Mouse (Mus musculus): ENCODE results near the gene Rars2. TPM values are rescaled to one million over a fixed set of nuclear protein-coding genes. Genes with fewer than 3 reads are reported as not detected.

Gene Rars2
- polyA plus RNA-seq, 1 experiment from 2014 or later, result 41.4 TPM

DNA sequence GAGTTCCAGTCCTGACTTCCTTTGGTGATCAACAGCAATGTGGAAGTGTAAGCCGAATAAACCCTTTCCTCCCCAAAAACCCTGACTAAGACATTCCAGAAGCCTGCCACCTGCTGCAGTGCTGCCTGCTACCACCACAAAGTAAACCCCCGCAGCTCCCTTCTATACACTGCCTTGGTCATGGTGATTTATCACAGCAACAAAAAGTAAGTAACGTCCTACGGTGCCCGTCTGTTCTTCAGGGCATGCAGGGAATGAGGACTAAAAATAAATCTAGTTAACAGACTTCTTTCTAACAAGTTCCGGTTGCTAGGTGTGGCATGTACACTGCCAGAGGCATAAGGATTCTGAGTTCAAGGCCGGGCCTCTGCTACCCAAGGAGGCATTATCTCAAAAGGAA lies 32.8 kb upstream of the Rars2 start:
- Histone ChIP-seq H3K4me1 (replicated peaks; ENCODE audit: control insufficient read depth, insufficient read depth) (no peaks in the 10 kb centered on the region), H3K36me3 (ENCODE audit: control insufficient read depth, insufficient read depth, low read length) (peaks cover 20% of the 10 kb centered on the region), H3K9me3 (ENCODE audit: control insufficient read depth, low read length) (no peaks in the 10 kb centered on the region), H3K9ac (ENCODE audit: low read length) (no peak overlapping the region), H3K4me3 (ENCODE audit: low read depth, low read length) (no peak overlapping the region), H3K27me3 (ENCODE audit: control insufficient read depth, insufficient read depth, low read length) (no peaks in the 10 kb centered on the region), H3K27ac (replicated peaks) (no peak overlapping the region), H3K4me2 (replicated peaks; ENCODE audit: low read depth) (no peak overlapping the region)
- DNase-seq (ENCODE audit: low spot score) (no peak), ATAC-seq (ENCODE audit: low FRiP score, low TSS enrichment) (peak; percentile 53; the same call in 1 of the 2 replicates)
- 49% methylated on average over 7 of the region's 7 CpGs for WGBS
- TF ChIP-seq CTCF (IDR thresholded peaks at IDR 0.05; ENCODE audit: low read depth) (no peak), EP300 (optimal IDR thresholded peaks at IDR 0.05) (no peak)

DNA sequence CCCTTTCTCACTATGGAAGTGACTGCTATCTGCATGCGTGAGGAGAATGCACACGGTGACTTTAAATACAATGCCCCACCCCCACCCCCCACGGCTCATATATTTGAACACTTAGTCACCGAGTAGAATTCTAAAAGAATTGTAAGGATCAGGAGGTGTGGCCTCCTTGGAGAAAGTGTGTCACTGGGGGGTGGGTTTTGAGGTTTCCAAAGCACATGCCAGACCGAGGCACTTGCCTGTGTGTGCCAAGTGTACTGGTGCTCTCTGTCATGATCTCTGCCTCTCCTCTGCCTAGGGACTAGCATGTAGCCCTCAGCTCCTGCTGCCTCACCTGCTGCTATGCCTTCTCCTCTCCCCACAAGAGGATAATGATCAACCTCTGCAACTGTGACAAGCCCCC lies 32.3 kb upstream of the Rars2 start:
- Histone ChIP-seq H3K27ac (replicated peaks) (no peak overlapping the region), H3K27me3 (ENCODE audit: control insufficient read depth, insufficient read depth, low read length) (no peaks in the 10 kb centered on the region), H3K4me1 (replicated peaks; ENCODE audit: control insufficient read depth, insufficient read depth) (no peaks in the 10 kb centered on the region), H3K9ac (ENCODE audit: low read length) (no peak overlapping the region), H3K4me3 (ENCODE audit: low read depth, low read length) (no peak overlapping the region), H3K9me3 (ENCODE audit: control insufficient read depth, low read length) (no peaks in the 10 kb centered on the region), H3K36me3 (ENCODE audit: control insufficient read depth, insufficient read depth, low read length) (peaks cover 22% of the 10 kb centered on the region), H3K4me2 (replicated peaks; ENCODE audit: low read depth) (no peak overlapping the region)
- 39% methylated on average over 5 of the region's 5 CpGs for WGBS
- ATAC-seq (ENCODE audit: low FRiP score, low TSS enrichment) (peak; percentile 79), DNase-seq (ENCODE audit: low spot score) (peak; percentile 35)
- TF ChIP-seq EP300 (optimal IDR thresholded peaks at IDR 0.05) (no peak), CTCF (IDR thresholded peaks at IDR 0.05; ENCODE audit: low read depth) (no peak)

DNA sequence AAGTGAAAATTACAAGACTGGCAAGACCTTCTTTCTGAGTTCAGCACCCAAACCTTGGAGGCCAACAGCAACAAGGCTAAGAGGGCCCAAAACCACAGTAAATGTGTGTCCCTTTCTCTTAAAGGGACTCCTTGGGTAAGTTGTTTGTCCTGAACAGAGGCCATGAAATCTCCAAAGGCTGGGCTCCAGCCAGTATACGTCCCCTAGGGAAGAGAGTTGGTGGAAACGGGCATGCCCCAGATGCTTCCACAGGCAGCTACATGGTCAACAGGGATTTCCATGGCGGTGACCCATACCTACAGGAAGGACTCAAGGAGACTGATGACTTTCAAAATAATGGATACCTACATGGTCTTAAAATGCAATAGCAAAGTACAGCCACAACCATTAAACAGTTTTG lies 31.3 kb upstream of the Rars2 start:
- DNase-seq (ENCODE audit: low spot score), result no peak
- no peaks in the 10 kb centered on the region for H3K4me1 ChIP-seq (replicated peaks; ENCODE audit: control insufficient read depth, insufficient read depth)
- H3K9ac ChIP-seq (ENCODE audit: low read length), result no peak overlapping the region
- TF ChIP-seq CTCF (IDR thresholded peaks at IDR 0.05; ENCODE audit: low read depth), result no peak
- no peak for TF ChIP-seq EP300 (optimal IDR thresholded peaks at IDR 0.05)
- H3K9me3 ChIP-seq (ENCODE audit: control insufficient read depth, low read length), result no peaks in the 10 kb centered on the region
- no peak overlapping the region for H3K4me2 ChIP-seq (replicated peaks; ENCODE audit: low read depth)
- H3K4me3 ChIP-seq (ENCODE audit: low read depth, low read length), result no peak overlapping the region
- ATAC-seq (ENCODE audit: low FRiP score, low TSS enrichment), result no peak
- peaks cover 17% of the 10 kb centered on the region for H3K36me3 ChIP-seq (ENCODE audit: control insufficient read depth, insufficient read depth, low read length)
- WGBS, result 86% methylated on average over 3 of the region's 3 CpGs
- H3K27ac ChIP-seq (replicated peaks), result no peak overlapping the region
- H3K27me3 ChIP-seq (ENCODE audit: control insufficient read depth, insufficient read depth, low read length), result no peaks in the 10 kb centered on the region

DNA sequence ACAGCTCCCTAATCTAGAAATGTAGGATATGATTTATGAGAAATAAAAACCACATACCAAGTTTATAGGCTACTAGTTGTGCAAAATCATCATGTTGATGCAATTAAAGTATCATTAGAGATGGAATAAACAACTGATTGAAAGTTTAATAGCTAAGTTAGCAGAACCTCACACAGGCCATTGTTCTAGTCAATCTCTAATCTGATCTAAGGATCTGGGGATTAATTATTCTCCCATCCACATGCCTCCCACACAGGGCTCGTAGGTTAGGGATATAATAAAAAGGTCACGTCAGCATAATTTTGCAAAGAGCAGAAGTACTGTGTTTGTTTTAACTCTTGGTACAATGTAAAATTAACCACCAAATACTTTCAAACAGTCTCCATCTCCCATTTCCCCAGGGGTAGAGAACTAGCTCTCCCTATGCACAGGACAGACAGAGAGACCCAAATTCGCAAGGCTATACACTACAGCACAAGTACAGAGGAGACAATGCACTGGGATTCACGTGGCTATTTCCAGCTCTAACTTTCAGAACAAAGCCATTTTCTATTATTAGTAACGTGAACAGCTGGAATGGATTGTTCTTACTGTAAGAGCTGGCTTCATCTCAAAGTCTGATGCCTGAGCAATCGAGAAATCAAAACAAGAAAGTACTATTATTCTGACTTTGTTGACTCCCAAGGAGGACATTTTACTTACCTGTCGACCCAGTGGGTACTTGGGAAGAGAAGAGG lies 29.7 kb upstream of the Rars2 start:
- no peak for ATAC-seq (ENCODE audit: low FRiP score, low TSS enrichment)
- H3K36me3 ChIP-seq (ENCODE audit: control insufficient read depth, insufficient read depth, low read length), result peaks cover 14% of the 10 kb centered on the region; the same call in 1 of the 2 replicates
- H3K27ac ChIP-seq (replicated peaks), result no peak overlapping the region

DNA sequence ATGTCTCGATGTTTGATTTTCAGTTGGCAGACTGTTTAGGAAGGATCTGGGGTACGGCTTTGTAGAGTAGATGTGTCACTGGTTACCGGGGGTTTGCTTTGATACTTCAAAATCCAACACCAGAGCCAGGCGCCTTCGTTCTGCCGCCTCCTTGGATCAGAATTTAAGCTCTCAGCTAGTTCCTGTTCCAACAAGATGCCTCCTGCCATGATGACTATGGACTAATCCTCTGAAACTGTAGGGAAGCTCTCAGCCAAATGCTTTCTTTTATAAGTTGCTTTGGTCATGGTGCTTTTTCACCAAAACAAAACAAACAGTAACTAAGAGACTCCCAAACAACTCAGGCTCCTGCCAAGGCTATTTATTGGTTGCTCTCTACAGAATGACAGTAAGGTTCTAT lies 11.6 kb upstream of the Rars2 start:
- no peak for ATAC-seq (ENCODE audit: low FRiP score, low TSS enrichment)
- TF ChIP-seq EP300 (optimal IDR thresholded peaks at IDR 0.05), result no peak
- no peak for TF ChIP-seq CTCF (IDR thresholded peaks at IDR 0.05; ENCODE audit: low read depth)
- Histone ChIP-seq H3K9me3 (ENCODE audit: control insufficient read depth, low read length) (no peaks in the 10 kb centered on the region), H3K36me3 (ENCODE audit: control insufficient read depth, insufficient read depth, low read length) (no peaks in the 10 kb centered on the region), H3K9ac (ENCODE audit: low read length) (no peak overlapping the region), H3K27ac (replicated peaks) (no peak overlapping the region), H3K4me3 (ENCODE audit: low read depth, low read length) (no peak overlapping the region), H3K4me1 (replicated peaks; ENCODE audit: control insufficient read depth, insufficient read depth) (no peaks in the 10 kb centered on the region), H3K27me3 (ENCODE audit: control insufficient read depth, insufficient read depth, low read length) (no peaks in the 10 kb centered on the region), H3K4me2 (replicated peaks; ENCODE audit: low read depth) (no peak overlapping the region)
- whole genome bisulfite sequencing, result 92% methylated on average over 6 of the region's 6 CpGs
- DNase-seq (ENCODE audit: low spot score), result no peak

More for the DNA sequence above, 29.7 kb upstream of the Rars2 start:
- no peaks in the 10 kb centered on the region for H3K27me3 ChIP-seq (ENCODE audit: control insufficient read depth, insufficient read depth, low read length)
- H3K9me3 ChIP-seq (ENCODE audit: control insufficient read depth, low read length), result no peaks in the 10 kb centered on the region
- 63% methylated on average over 7 of the region's 7 CpGs for WGBS
- H3K9ac ChIP-seq (ENCODE audit: low read length), result no peak overlapping the region
- H3K4me2 ChIP-seq (replicated peaks; ENCODE audit: low read depth), result no peak overlapping the region
- H3K4me3 ChIP-seq (ENCODE audit: low read depth, low read length), result no peak overlapping the region
- no peak for DNase-seq (ENCODE audit: low spot score)
- TF ChIP-seq EP300 (optimal IDR thresholded peaks at IDR 0.05) (no peak), CTCF (IDR thresholded peaks at IDR 0.05; ENCODE audit: low read depth) (no peak)
- H3K4me1 ChIP-seq (replicated peaks; ENCODE audit: control insufficient read depth, insufficient read depth), result no peaks in the 10 kb centered on the region

DNA sequence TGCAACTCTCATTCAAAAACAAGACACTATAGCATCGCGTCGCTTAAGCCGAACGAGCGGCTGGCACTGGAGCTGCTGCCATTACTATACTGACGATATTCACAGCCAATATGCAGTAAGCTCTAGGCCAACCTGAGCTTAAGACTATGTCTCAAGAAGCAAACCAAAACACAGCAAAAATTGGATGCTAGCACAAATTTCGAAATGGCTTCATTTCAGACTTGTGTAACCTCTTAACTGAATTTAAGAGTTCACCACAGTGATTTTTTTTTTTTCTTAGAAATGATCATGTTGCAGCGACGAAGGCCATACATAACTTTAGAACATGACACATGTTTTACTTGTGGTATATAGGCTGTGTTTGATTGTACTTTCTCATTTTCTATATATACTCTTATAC lies 8.1 kb upstream of the Rars2 start:
- WGBS, result 95% methylated on average over 10 of the region's 10 CpGs

More for the DNA sequence above, 8.1 kb upstream of the Rars2 start:
- no peak overlapping the region for H3K27ac ChIP-seq (replicated peaks)
- no peak for DNase-seq (ENCODE audit: low spot score)
- H3K9ac ChIP-seq (ENCODE audit: low read length), result no peak overlapping the region
- H3K4me3 ChIP-seq (ENCODE audit: low read depth, low read length), result no peak overlapping the region
- no peaks in the 10 kb centered on the region for H3K9me3 ChIP-seq (ENCODE audit: control insufficient read depth, low read length)
- H3K4me2 ChIP-seq (replicated peaks; ENCODE audit: low read depth), result no peak overlapping the region
- ATAC-seq (ENCODE audit: low FRiP score, low TSS enrichment), result no peak
- TF ChIP-seq CTCF (IDR thresholded peaks at IDR 0.05; ENCODE audit: low read depth) (no peak), EP300 (optimal IDR thresholded peaks at IDR 0.05) (no peak)
- H3K27me3 ChIP-seq (ENCODE audit: control insufficient read depth, insufficient read depth, low read length), result no peaks in the 10 kb centered on the region
- no peaks in the 10 kb centered on the region for H3K4me1 ChIP-seq (replicated peaks; ENCODE audit: control insufficient read depth, insufficient read depth)
- peaks cover 3% of the 10 kb centered on the region; the same call in 1 of the 2 replicates for H3K36me3 ChIP-seq (ENCODE audit: control insufficient read depth, insufficient read depth, low read length)
